Mouse (Mus musculus) bone marrow, adult 2 months (tissue): ENCODE data around the gene Crybg2.

Experiments
- CTCF ChIP-seq: fragments of 200-500 bp; IDR thresholded peaks from 2 replicates; pipeline ENCODE4 v1.5.1; 2011; ENCODE audit warnings: low read length, control low read depth; ENCODE audit not compliant: control insufficient read depth, insufficient read depth
- POLR2A ChIP-seq: fragments of 200-500 bp; IDR thresholded peaks from 2 replicates; pipeline ENCODE4 v1.6.1; 2011; ENCODE audit warnings: low read depth, mild to moderate bottlenecking, control low read depth, low read length, borderline replicate concordance; ENCODE audit not compliant: control insufficient read depth

GRCm38 (mm10) chr4:134125383-134126060, 64.9 kb downstream of the Crybg2 start:
- TF ChIP-seq CTCF, result no peak
- no peak for TF ChIP-seq POLR2A
